Mouse (Mus musculus) Patski (cell line): Measurements from ENCODE around the gene Cmip. TPM values are rescaled to one million over a fixed set of nuclear protein-coding genes. Genes with fewer than 3 reads are reported as not detected.

Experiments
- ATAC-seq: fragments of 100-300 bp; one replicate; pipeline ENCODE4 v1.8.0; 2021
- CTCF ChIA-PET: fragments of 350-600 bp; sonication (Branson Sonifier 250); formaldehyde crosslinking; loops from one replicate; lab custom pipeline; 2022; ENCODE audit warnings: inconsistent platforms; lab: Charles Lee
- POLR2A ChIA-PET: fragments of 350-600 bp; sonication (Branson Sonifier 250); formaldehyde crosslinking; loops from one replicate; lab custom pipeline; 2022; ENCODE audit warnings: antibody characterized with exemption, inconsistent platforms; lab: Charles Lee
- DNase-seq: peaks from one replicate; pipeline ENCODE4 v3.0.0-alpha.2; 2011; ENCODE audit warnings: low read depth, low spot score
- H3K27me3 ChIP-seq: fragments of 371-371 bp; one replicate; pipeline ENCODE4 v1.5.1; 2021
- CTCF ChIP-seq: fragments of 100-300 bp; IDR thresholded peaks from one replicate; pipeline ENCODE4 v1.5.1; 2021
- in situ Hi-C: fragments of 300-500 bp; cut with MboI; formaldehyde crosslinking; loops from 3 replicates; pipeline ENCODE4 v1.11.1; 2018; ENCODE audit warnings: low pct_unique_long_range_greater_than_20kb, mixed read lengths
- polyA plus RNA-seq: library from polyadenylated mRNA; unstranded; gene quantifications from one replicate; pipeline ENCODE4 v1.2.3, GENCODE M21; 2021

The Cmip gene
- polyA plus RNA-seq, 1 experiment from 2014 or later: 63.6 TPM

DNA sequence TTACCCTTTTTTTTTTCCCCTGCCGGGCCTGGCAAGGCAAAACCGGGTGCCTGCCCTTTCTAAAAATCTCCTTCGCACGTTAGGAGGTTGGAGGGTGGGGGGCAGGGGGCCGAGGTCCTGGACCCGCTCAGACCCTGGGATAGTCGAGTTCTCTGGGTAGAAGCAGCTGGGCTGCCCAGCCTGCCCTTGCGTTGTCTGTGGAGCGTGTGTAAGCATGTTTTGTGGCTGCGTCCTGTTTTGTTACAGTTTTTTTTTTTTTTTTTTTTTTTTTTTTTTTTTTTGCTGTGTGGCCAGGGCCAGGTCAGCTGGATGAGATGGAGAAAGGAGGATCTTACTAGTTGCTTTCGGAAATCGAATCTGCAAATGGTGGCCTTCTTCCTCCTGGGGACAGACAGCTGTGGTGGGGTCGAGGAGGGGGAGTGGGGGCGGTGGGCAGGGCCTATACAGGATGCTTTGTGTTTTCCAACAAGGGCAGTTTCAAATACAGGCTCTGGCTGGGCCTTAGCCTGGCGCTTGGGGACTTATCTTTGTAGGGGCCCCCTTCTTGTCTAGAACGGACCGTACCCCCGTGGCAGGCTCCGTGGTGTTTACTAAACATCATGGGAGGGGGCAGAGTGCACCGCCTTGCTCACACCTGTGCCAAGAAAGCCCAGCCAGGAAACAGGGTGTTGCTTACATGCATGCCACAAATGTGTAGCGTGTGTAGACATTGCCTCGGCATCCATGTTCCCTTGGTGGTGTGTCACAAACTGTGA lies 1.1 kb downstream of the Cmip start:
- no peak for ATAC-seq

DNA sequence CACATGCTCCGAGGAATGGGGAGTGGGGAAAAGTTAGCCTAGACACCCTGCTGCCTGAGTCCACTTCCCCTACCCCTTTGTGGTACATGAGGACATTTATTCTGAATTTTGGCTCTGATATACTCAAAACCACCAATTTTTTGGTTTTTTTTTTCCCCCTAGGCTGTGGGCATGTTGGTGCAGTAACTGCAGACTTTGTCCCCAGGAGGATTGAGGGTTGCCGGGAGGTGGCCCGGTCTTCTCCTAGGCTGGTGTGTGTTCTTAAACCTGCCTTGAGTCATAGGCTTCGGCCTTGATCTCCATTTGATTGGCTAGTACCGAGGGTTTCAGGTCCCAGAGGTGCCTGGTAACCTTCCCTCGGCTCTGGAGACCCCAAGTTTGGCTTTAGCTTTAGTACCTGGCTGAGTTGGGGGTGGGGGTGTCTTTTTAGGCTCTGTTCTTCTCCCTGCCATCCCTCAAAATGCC lies 1.7 kb downstream of the Cmip start:
- H3K27me3 ChIP-seq: no peaks in the 10 kb centered on the region
- in situ Hi-C loops: loop anchor here (5.0 kb wide), 2 partner anchors 34 to 89 kb away; no protein-coding TSS in a partner anchor
- ATAC-seq (no peak), DNase-seq (no peak)
- POLR2A ChIA-PET: interaction anchor here (1.5 kb wide), 1 partner anchor 67 kb away, joined by 4 read pairs; no protein-coding TSS in a partner anchor
- CTCF ChIA-PET: interaction anchor here (0.7 kb wide), 1 partner anchor 114 kb away, joined by 3 read pairs; no protein-coding TSS in a partner anchor
- TF ChIP-seq CTCF: no peak

More for the DNA sequence above, 1.1 kb downstream of the Cmip start:
- DNase-seq: no peak
- H3K27me3 ChIP-seq: no peaks in the 10 kb centered on the region
- ChIA-PET CTCF (no interaction called here), POLR2A (interaction anchor here (0.6 to 1.7 kb wide), 6 partner anchors 31 to 1051 kb away, joined by 3 to 5 read pairs (median 4); no protein-coding TSS in a partner anchor)
- TF ChIP-seq CTCF: no peak
- in situ Hi-C loops: loop anchor here (5.0 kb wide), 2 partner anchors 34 to 89 kb away; no protein-coding TSS in a partner anchor

DNA sequence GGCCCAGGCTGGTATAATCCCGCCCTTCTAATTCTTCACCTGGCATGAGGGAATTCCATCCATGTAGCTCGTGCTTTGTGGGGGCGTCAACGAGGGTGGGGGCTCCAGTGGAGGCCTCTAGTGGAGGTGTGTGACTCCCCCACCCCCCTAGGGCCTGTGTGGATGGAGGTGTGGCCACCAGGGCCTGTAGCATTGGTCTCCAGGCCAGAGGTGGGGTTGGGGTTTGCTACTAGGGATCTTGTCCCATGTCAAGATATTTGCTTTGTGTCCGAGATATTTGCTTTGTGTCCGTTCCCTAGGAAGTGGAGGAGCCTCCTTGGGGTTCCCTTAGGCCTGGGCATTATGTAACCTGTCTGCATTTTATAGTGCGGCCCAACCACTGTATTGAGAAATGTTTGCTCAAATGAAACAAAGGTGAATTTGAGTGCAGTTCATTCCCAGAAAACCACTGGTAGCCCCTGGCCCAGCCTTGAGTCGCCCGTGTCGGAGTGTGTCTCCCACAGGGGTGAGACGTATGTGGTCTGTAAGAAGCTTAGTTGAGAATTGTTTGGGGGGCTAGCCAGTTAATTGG lies 2.7 kb downstream of the Cmip start:
- H3K27me3 ChIP-seq: no peaks in the 10 kb centered on the region
- no peak for TF ChIP-seq CTCF
- DNase-seq (no peak), ATAC-seq (no peak)
- in situ Hi-C loops: loop anchor here (5.0 to 10.0 kb wide), 3 partner anchors 33 to 115 kb away; no protein-coding TSS in a partner anchor
- ChIA-PET POLR2A (interaction anchor here (0.6 to 1.0 kb wide), 3 partner anchors 49 to 126 kb away, joined by 3 read pairs; no protein-coding TSS in a partner anchor), CTCF (no interaction called here)

DNA sequence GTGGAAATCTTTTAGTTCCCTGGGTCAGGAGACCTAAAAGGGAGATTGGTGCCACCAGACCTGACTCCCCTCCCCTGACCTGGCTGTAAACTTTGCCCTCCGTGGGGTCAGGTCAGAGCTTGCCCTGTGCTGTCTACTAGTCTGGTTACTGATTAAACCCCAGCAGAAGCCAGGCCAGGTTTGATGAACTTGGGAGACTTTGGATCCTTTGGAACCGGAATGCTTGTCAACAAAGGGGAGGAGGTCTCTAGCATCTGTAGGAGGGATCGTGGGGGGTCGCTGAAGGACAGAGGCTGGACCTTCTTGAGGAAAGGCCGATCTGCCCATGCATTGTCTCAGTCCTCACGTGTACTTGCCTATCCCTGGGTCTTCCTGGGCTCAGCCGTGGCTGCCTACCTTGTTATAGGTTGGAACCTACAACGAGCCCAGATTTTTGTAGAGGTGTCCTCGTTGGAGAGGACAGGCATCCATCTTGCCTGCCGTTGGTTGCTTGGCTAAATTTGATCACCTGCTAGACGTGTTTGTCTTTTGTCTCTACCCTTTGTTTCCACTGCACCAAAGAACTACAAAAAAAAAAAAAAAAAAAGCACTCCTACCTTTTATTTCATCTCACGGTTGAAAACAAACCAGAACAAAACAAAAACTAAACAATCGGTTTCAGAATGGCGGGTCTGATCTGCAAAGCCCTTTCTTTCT lies 3.5 kb downstream of the Cmip start:
- POLR2A ChIA-PET: interaction anchor here (0.5 to 1.5 kb wide), 3 partner anchors 21 to 546 kb away, joined by 3 to 4 read pairs (median 3); no protein-coding TSS in a partner anchor
- H3K27me3 ChIP-seq: no peaks in the 10 kb centered on the region
- CTCF ChIA-PET: interaction anchor here (1.4 kb wide), 1 partner anchor 211 kb away, joined by 3 read pairs; no protein-coding TSS in a partner anchor
- in situ Hi-C loops: loop anchor here (10.0 kb wide), 1 partner anchor 114 kb away; no protein-coding TSS in a partner anchor
- DNase-seq (no peak), ATAC-seq (no peak)
- TF ChIP-seq CTCF: no peak

DNA sequence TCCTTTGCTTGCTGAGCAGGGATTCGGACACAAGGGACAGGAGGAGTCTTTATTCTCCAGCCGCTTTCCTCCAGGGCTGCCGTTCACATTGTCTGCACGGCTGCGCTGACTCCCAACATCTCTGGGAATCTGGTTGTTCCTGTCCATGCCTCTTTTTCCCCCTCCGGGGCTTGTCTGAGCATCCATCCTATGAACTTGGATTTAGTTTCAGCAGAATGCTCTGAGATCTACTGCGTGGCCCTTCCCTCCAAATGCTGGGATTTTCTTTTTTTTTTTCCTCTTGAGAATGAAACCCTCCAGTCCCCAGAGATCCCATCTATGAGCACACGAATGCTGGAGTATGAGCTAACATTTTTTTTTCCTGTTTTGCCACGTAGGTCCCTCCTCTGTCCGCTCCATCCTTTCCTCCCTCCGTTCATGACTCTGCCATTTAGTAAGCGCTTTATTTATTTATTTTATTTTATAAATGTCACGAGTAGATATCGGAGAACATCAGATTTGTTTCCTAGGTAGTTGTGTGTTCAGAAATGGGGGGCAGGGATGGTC lies 4.1 kb downstream of the Cmip start:
- no peak for TF ChIP-seq CTCF
- in situ Hi-C loops: loop anchor here (10.0 kb wide), 1 partner anchor 114 kb away; no protein-coding TSS in a partner anchor
- ChIA-PET POLR2A (interaction anchor here (0.5 to 1.5 kb wide), 4 partner anchors 20 to 545 kb away, joined by 3 to 4 read pairs (median 3); no protein-coding TSS in a partner anchor), CTCF (interaction anchor here (1.4 kb wide), 1 partner anchor 210 kb away, joined by 3 read pairs; no protein-coding TSS in a partner anchor)
- H3K27me3 ChIP-seq: no peaks in the 10 kb centered on the region
- DNase-seq (no peak), ATAC-seq (no peak)

DNA sequence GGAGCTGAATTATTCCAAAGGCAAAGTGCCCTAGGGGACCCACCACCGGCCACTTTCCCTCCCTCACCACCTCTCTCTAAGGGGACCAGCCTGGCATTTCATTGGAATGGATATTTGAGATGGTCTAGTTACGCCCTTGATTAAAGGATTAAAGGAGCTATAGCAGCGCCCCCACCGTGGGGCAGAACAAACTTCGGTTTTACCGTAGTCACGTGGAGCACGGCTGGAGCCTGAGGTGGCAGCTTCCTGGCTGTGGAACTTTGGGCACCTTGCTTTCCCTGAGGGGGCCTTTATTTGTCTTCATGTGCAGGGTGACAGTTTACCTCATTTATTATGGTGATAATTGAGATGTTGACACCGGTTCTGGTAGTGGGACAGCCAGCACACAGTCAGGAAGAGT lies 4.8 kb downstream of the Cmip start:
- H3K27me3 ChIP-seq: no peaks in the 10 kb centered on the region
- DNase-seq: no peak
- no peak for TF ChIP-seq CTCF
- ATAC-seq: no peak
- POLR2A ChIA-PET: interaction anchor here (1.1 to 1.5 kb wide), 2 partner anchors 20 to 86 kb away, joined by 3 to 4 read pairs; no protein-coding TSS in a partner anchor
- CTCF ChIA-PET: interaction anchor here (1.4 kb wide), 1 partner anchor 209 kb away, joined by 3 read pairs; no protein-coding TSS in a partner anchor
- in situ Hi-C loops: loop anchor here (10.0 kb wide), 1 partner anchor 113 kb away; no protein-coding TSS in a partner anchor

DNA sequence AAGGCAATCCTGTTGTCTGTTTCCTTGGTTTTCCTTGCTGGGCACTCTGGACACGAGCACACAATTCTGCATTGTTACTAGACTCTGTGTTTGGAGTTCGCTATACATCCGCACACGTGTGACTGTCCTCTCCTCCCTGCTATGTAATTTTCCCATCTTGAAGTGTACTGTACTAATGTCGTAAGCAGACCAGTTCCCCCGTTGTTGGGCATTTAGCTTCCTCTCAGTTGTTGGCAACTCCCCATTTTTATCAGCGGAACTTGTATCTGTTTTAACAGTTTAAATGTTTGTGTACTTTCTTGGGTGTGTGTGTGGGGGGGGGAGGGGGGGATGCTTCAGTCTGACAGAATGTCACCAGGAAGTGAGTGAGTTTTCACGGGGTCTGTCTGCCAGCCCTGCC lies 5.8 kb downstream of the Cmip start:
- no peak for DNase-seq

DNA sequence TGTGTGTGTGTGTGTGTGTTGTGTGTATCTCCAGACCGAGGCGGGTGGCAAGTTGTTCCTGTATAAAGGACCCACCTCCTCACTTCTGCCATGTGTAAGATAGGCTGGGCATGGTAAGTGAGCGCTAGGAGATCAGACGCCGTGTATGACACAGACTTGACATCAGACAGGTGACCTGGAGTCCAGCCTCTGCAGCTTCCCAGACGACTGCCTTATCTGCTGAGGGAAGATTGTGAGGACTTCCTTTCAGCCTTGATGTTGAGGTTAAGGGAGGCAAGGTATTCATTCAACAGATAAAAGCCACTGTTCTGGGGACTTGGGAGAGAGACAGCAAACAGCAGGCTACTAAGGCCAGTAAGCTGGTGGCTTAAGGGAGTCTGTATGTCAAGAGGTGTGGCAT lies 6.6 kb downstream of the Cmip start:
- ChIA-PET CTCF (no interaction called here), POLR2A (no interaction called here)
- in situ Hi-C loops: loop anchor here (10.0 kb wide), 1 partner anchor 111 kb away; no protein-coding TSS in a partner anchor
- TF ChIP-seq CTCF: no peak
- H3K27me3 ChIP-seq: no peaks in the 10 kb centered on the region
- DNase-seq (no peak), ATAC-seq (no peak)

More for the DNA sequence above, 5.8 kb downstream of the Cmip start:
- H3K27me3 ChIP-seq: no peaks in the 10 kb centered on the region
- no peak for ATAC-seq
- CTCF ChIA-PET: no interaction called here
- POLR2A ChIA-PET: interaction anchor here (0.6 kb wide), 1 partner anchor 10 kb away, joined by 3 read pairs; no protein-coding TSS in a partner anchor
- no peak for TF ChIP-seq CTCF
- in situ Hi-C loops: loop anchor here (10.0 kb wide), 1 partner anchor 112 kb away; no protein-coding TSS in a partner anchor

DNA sequence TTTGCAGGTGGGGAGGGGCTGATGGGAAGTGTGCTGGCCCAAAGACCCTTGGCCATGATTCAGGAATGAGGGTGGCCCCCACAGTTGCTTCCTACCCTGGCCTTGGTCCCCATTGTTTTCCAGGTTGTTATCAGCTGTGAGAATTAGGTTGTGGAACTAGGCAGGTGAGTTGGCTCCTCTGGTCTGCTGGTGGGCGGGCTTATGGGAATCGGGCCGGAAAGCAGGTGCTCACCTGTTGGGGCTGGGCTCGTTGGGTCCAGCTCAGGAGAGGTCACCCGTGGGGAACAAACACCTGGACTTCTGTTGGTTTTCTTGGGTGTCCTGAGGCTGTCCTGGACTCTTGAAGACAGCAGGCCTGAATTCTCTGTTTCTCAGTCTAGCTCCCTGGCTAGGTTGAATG lies 8.2 kb downstream of the Cmip start:
- ChIA-PET CTCF (no interaction called here), POLR2A (no interaction called here)
- in situ Hi-C loops: loop anchor here (10.0 kb wide), 1 partner anchor 110 kb away; no protein-coding TSS in a partner anchor
- ATAC-seq: no peak
- TF ChIP-seq CTCF: no peak
- DNase-seq: no peak
- no peaks in the 10 kb centered on the region for H3K27me3 ChIP-seq
